Mouse (Mus musculus) gonadal fat pad, adult 2 months (tissue): ENCODE data around the gene Gzmg. TPM values are rescaled to one million over a fixed set of nuclear protein-coding genes. Genes with fewer than 3 reads are reported as not detected.
"Not testable (repeated sequence)": the region's sequence is repeated elsewhere in the genome, so short reads cannot be mapped to it uniquely, and the experiment has no call there.

Source experiments
- DNase-seq: peaks from one replicate; pipeline ENCODE4 v3.0.0-alpha.2; 2012; ENCODE audit warnings: low read depth
- polyA plus RNA-seq: library from polyadenylated mRNA; depleted of rRNA; stranded (reverse); fragments of >200 nt; gene quantifications from 2 replicates; pipeline ENCODE4 v1.2.3, GENCODE M21; 2012; rRNA removed

The Gzmg gene
- not detected in 2 replicates for polyA plus RNA-seq

GRCm38 (mm10) chr14:56159479-56159878 lies at the start of gene Gzmg:
Gzmg (minus strand) TSS chr14:56159579.
- not testable (repeated sequence) for DNase-seq

GRCm38 (mm10) chr14:56205613-56206012 lies 46.2 kb upstream of the Gzmg start:
- DNase-seq: no peak

- not testable (repeated sequence) for DNase-seq
Measured at GRCm38 (mm10) chr14:56205021-56205420, 45.6 kb upstream of the Gzmg start.

DNA sequence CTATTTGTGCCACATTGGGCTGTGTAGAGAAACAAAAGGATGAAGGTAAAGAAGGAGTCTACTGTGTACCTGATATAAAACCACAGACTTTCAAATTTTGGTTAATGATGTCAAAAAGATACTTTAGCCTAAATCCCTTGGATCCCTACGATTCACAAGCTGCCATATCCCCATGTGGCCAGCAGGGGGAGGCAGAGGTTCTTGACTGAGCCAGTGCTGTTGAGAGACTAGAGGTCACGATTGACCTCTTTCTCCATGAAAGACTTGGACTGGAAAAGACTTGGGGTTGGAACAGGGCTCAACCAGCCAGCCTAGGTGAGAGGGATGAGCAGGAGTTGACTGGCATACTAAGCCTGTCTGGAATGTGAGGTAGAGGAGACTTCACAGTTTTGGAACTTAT lies 44.6 kb upstream of the Gzmg start:
- DNase-seq: peak; percentile 8

DNA sequence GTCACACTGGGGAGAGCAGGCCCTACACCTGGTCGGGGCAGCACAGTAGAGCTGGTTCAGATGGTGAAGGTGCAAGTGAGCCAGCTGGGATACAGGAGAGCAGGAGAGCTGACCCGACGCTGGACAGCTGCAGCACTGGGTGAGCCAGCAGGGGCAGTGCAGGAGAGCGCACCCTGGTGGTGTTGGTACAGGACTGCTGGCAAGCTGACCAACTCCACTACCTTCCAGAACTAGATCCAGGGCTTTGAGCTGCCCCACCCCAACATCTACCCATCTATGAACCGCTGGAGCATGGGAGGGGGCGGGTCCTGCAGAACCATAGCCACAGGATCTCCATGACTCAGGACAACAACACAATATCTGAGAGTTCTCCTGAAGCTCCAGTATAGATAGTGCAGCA lies 27.6 kb upstream of the Gzmg start:
- DNase-seq: no peak

GRCm38 (mm10) chr14:56186521-56186920 lies 27.1 kb upstream of the Gzmg start:
- DNase-seq: no peak

GRCm38 (mm10) chr14:56177651-56178050 lies 18.3 kb upstream of the Gzmg start:
- DNase-seq: not testable (repeated sequence)

DNA sequence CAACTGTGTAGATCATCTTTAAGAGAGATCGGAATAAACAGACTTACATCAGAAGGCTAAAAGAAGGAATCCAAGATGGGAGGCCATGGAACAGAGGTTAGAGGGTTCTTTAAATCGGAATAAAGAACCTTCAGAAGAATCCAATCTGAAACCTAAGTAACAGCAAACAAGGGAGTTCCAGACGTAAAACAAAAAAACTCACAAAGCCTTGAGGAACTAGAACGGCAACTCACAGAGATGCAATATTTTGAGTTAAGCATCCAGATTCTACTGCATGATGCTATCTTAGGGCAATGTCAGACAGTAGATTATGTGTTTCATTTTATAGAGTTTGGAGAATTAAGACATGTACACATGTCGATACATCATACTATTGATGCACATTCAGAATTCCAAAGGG lies 15.1 kb upstream of the Gzmg start, which contains the start of gene Gzmn:
Gzmn (minus strand) TSS at position 101 of the 400 bp plus-strand sequence.
- no peak for DNase-seq

DNA sequence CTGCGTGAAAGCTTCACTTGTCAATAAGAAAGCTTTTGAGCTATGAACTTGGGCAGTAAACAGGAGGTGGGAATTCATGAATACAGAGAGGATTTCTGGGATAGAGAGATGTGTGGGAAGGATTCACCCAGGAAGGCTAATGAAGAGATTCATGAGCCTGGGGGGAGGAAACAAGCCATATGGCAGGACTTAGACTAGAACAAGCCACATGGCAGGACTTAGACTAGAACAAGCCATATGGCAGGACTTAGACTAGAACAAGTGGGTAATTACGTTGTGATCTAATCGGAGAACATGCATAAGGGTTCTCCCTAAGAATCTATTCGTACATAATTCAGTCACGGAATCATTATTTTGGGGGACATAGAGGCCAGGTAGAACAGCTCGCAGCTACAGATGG lies 14.0 kb upstream of the Gzmg start:
- no peak for DNase-seq

- DNase-seq: no peak
Measured at GRCm38 (mm10) chr14:56172744-56173143, 13.4 kb upstream of the Gzmg start.

DNA sequence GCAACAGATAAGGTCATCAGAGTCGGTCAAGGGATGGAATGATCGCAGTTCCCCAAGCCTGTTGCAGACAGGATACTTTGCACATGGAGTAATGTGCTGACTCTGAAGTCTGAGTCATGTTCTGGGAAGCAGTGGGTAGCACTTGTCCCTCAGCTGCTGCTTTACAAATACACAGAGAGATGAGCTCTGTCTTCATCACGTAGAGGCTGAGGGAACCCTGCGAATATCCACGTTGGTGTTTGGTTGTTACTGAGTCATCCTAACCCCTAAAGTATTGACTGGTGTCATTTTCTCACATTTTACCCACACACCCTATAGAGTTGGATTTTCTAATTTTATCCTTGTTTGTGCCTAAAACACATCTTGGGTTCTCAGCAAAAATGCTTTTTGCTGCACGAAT lies 8.6 kb upstream of the Gzmg start:
- DNase-seq: no peak

DNA sequence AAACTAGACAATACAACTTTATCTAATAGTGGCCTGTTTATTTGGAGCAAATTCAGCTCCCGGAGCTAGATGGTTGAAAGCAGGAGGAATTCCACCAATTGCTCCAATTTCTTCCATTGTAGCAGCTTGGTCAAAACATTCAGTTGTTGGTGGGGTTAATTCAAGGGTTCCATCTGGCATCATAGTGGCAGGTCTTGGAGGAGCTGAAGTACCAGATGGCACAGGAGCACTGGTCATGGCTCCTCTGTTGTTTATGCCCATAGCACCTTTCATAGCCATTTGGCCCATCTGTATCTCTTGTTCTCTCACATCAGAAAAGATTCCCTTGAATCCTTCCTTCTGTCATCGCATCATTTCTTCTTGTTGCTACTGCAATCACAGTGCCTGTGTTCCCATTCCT lies 2.7 kb upstream of the Gzmg start:
- DNase-seq: no peak

- DNase-seq: no peak
Measured at GRCm38 (mm10) chr14:56155340-56155739, 4.0 kb downstream of the Gzmg start.

DNA sequence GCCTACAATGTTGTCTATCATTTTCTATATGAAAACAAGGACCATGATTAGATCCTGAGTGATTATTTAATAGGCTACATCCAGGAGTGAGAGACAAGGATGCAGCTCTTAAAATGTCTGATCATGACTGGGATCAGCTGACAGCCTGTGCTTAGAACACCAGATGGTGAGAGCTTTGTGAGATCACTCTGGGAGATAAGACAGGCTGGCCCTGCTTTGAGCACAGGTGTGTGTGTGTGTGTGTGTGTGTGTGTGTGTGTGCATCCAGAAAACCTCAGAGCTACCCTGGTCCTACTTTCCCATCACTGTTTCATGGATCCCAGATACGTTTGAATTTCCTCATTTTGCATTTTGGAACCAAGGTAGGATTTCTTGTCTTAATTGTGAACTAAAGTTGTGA lies 25.7 kb downstream of the Gzmg start:
- not testable (repeated sequence) for DNase-seq

DNA sequence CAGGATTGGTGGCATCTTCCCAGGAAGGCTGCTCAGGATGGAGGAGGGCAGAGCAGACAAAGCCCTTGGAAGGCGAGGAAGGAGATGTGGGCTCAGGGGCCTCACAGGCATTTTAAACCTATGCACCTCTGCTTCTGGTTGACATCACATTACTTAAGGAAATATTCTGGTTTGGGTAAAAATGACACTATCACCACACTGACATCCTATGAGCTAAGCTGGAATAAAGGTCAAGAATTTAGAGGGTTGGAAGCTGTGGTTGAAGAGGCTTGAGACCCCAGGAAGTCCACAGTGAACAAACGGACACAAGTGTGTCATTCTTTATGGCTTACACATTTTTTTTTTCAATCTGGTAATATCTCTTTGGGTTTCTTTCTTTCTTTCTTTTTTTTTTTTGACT lies 26.9 kb downstream of the Gzmg start, which contains the start of gene Gzmd:
Gzmd (minus strand) TSS at position 101 of the 400 bp plus-strand sequence.
- DNase-seq: not testable (repeated sequence)

DNA sequence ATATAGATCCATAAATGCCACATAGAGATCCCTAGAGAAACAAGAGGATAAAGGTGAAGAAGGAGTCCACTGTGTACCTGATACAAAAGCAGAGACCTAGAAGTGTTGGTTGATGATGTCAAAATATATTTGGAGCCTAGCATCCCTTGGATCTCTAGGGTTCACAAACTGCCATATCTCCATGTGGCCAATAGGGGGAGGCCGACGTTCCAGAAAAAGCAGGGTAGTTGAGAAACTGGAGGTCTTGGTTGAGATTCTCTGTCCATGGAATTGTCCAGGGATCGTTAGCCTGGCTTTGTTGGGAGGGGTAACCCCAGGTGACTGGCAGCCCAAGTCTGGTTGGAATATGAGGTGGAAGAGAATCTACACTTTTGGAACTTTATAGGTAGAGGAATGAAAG lies 31.0 kb downstream of the Gzmg start:
- no peak for DNase-seq

DNA sequence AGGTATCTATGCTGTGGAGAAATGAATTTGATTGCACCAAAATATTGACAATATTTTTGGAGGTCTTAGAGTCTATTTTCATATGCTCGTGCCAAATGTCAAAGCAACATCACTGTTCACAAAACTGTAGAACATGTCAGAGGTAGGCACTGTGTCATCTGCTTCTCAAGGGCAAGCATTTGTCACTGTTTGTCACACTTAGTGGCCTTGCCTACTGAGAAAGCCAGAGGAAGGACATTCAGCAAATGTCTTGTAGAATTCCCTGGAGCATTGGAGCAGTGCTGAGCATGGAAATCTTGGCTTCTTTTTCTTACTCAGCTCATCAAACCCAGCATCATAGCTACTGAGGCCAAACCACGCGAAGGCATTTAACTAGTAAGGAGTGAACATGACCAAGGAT lies 35.9 kb downstream of the Gzmg start:
- DNase-seq: no peak

DNA sequence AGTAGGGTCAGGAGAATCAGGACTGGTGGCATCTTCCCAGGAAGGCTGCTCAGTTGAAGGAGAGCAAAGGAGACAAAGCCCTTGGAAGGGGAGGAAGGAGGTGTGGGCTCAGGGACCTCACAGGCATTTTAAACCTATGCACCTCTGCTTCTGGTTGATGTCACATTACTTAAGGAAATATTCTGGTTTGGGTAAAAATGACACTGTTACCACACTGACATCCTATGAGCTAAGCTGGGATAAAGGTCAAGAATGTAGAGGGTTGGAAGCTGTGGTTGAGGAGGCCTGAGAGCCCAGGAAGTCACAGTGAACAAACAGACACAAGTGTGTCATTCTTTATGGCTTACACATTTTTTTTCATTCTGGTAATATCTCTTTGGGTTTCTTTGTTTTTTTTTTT lies 38.9 kb downstream of the Gzmg start, which contains the start of gene Gzme:
Gzme (minus strand) TSS at position 101 of the 400 bp plus-strand sequence.
- DNase-seq: no peak

DNA sequence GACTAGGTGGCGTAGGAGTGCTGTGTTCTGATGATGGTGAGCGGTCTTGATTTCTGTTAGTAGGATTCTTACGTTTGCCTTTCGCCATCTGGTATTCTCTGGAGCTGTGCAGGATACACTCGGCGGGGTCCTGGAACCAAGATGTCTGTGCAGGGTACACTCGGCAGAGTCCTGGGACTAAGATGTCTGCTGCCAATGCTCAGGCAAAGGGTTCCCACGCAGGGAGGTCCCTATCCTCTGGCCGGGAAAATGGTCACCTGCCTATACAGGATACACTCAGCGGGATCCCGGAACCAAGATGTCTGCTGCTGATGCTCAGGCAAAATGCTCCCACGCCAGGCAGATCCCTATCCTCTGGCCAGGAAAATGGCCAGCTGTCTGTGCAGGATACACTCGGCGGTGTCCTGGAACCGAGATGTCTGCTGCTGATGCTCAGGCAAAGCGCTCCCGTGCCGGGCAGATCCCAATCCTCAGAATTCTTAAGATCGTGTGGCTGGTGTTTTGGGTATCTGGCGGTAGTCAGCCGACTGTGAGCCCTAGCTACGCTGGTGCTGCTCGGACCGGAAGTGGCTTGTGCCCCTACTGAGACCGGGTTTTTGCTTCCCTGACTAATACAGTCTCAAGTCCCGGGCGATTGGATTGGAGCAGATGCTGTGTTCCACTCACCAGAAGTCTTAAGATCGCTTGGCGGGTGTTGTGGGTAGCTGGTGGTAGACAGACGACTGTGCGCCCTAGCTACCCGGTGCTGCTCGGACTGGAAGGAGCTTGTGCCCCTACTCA lies 43.7 kb downstream of the Gzmg start:
- DNase-seq: not testable (repeated sequence)
